Mouse (Mus musculus): Measurements from ENCODE around the gene Gnmt. TPM values are rescaled to one million over a fixed set of nuclear protein-coding genes. Genes with fewer than 3 reads are reported as not detected.
A peak's percentile ranks its signal among the peaks of the same experiment; 100 is the strongest.
"Not testable (repeated sequence)": the region's sequence is repeated elsewhere in the genome, so short reads cannot be mapped to it uniquely, and the experiment has no call there.

The Gnmt gene
- total RNA-seq (2018; cell fraction: chromatin; rRNA removed), result 1 to 10 TPM in 19 of 26 experiments, under 1 TPM in 3, not detected in 4; 0.73 to 4.6 (median 2.3) TPM
- total RNA-seq (2018; cell fraction: cytosol; rRNA removed), result under 1 TPM in 15 of 26 experiments, not detected in 11; 0.10 to 0.99 (median 0.24) TPM
- 1 to 10 TPM in 19 of 26 experiments, under 1 TPM in 4, not detected in 3; 0.46 to 5.5 (median 1.9) TPM for total RNA-seq (2018; cell fraction: nucleus; rRNA removed)
- polyA plus RNA-seq (2018), result 0.32 TPM in 1 of 3 replicates, not detected in the others

GRCm38 (mm10) chr17:46728904-46729318, at the start of gene Gnmt:
Gene Gnmt, minus strand, starts transcription at chr17:46729168.
- 0 out of 2 replicates have a peak, but pooled peaks cover 7% of the 10 kb centered on the region for H3K36me3 ChIP-seq (ENCODE audit: inconsistent target)
- no peaks in the 10 kb centered on the region for H3K79me2 ChIP-seq (ENCODE audit: inconsistent target)
- H3K4me3 ChIP-seq (ENCODE audit: inconsistent target), result no peak within 1 kb of the TSS
- H3K27ac ChIP-seq, result no peak within 1 kb of the TSS
- 56% methylated on average over 24 of the region's 24 CpGs for WGBS (ENCODE audit: missing documents)

- Histone ChIP-seq H3K79me2 (ENCODE audit: inconsistent target) (peaks cover 26% of the 10 kb centered on the region), H3K36me3 (ENCODE audit: inconsistent target) (peaks cover 53% of the 10 kb centered on the region), H3K27ac (no peak overlapping the region), H3K4me3 (ENCODE audit: inconsistent target) (no peak overlapping the region)
- 88% methylated on average over 3 of the region's 3 CpGs for WGBS (ENCODE audit: missing documents)
Measured at GRCm38 (mm10) chr17:46776087-46776486, 47.1 kb upstream of the Gnmt start.

- H3K4me3 ChIP-seq (ENCODE audit: inconsistent target), result no peak overlapping the region
- H3K36me3 ChIP-seq (ENCODE audit: inconsistent target), result peaks cover 46% of the 10 kb centered on the region
- H3K27ac ChIP-seq, result no peak overlapping the region
- WGBS (ENCODE audit: missing documents), result 98% methylated on average over 9 of the region's 9 CpGs
- H3K79me2 ChIP-seq (ENCODE audit: inconsistent target), result peaks cover 16% of the 10 kb centered on the region
Measured at GRCm38 (mm10) chr17:46775070-46775469, 46.1 kb upstream of the Gnmt start.

DNA sequence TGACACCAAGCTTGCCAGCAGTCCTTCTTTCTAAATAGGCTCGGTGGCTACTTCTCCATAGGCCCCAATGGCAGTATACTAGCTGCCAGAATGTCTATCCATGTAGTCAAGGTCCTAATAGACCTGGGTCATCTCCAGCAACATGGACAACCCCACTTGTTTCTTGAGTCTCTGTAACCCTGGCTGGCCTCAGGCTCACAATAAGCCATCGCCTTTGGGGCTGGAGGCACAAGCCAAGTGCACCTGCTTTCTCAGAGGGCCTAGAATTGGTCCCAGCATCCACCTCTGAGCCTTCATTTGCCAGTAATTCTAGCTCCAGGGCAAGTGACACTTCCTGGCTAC, 45.1 kb upstream of the Gnmt start:
- Histone ChIP-seq H3K36me3 (ENCODE audit: inconsistent target) (peaks cover 37% of the 10 kb centered on the region), H3K27ac (no peak overlapping the region), H3K79me2 (ENCODE audit: inconsistent target) (peaks cover 6% of the 10 kb centered on the region; the same call in 1 of the 2 replicates), H3K4me3 (ENCODE audit: inconsistent target) (no peak overlapping the region)
- 75% methylated on average over 2 of the region's 2 CpGs for WGBS (ENCODE audit: missing documents)

GRCm38 (mm10) chr17:46773278-46774130, 44.5 kb upstream of the Gnmt start:
- Histone ChIP-seq H3K36me3 (ENCODE audit: inconsistent target) (peaks cover 31% of the 10 kb centered on the region), H3K79me2 (ENCODE audit: inconsistent target) (peaks cover under 1% of the 10 kb centered on the region; the same call in 1 of the 2 replicates), H3K4me3 (ENCODE audit: inconsistent target) (peak overlapping the region; percentile 69), H3K27ac (peak overlapping the region; percentile 82)
- WGBS (ENCODE audit: missing documents), result 10% methylated on average over 18 of the region's 20 CpGs

GRCm38 (mm10) chr17:46772404-46773277, 43.7 kb upstream of the Gnmt start, which contains the start of gene 2310039H08Rik:
Gene 2310039H08Rik, plus strand, starts transcription at chr17:46772635.
- H3K4me3 ChIP-seq (ENCODE audit: inconsistent target), result peak within 1 kb of the TSS; percentile 69
- no peaks in the 10 kb centered on the region for H3K79me2 ChIP-seq (ENCODE audit: inconsistent target)
- H3K27ac ChIP-seq, result peak within 1 kb of the TSS; percentile 82
- under 1% methylated on average over 50 of the region's 50 CpGs for WGBS (ENCODE audit: missing documents)
- H3K36me3 ChIP-seq (ENCODE audit: inconsistent target), result peaks cover 23% of the 10 kb centered on the region

DNA sequence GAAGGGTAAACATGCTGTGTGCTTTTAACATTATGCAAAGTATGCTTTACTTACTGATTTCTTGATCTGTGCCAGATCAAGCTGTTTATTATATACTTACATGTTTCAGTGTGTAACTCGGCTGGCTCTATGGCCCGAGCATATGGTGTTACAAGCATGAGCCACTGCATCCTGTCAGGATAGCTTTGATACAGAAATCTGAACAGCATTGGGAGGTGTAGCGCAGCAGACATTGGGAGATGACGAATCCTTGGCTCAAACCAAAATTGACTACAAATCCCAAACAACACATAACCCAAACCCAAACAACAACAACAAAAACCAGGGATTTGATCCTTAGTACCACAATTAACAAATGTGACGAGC, 43.1 kb upstream of the Gnmt start:
- 0% methylated on average over 5 of the region's 5 CpGs for WGBS (ENCODE audit: missing documents)
- Histone ChIP-seq H3K79me2 (ENCODE audit: inconsistent target) (no peaks in the 10 kb centered on the region), H3K36me3 (ENCODE audit: inconsistent target) (peaks cover 19% of the 10 kb centered on the region), H3K4me3 (ENCODE audit: inconsistent target) (peak overlapping the region; percentile 69), H3K27ac (peak overlapping the region; percentile 82)

DNA sequence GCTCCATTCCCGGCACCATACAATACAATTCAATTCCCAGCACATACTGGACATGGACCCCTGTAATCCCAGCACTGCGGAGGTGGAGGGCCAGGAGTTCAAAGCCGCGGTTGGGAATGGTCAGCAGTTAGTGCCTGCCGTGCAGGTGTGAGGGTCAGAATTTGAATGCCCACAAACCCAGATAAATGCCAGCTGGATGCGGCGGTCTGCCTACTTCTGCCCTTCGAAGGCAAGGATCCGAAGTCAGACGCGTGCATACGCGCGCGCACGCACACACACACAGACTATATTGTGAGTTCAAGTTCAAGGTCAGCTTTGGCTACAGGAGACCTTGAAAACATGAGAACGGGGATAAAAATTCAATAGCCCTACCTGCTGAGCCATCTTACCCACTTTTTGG, 42.6 kb upstream of the Gnmt start:
- WGBS (ENCODE audit: missing documents), result 83% methylated on average over 17 of the region's 17 CpGs
- no peaks in the 10 kb centered on the region for H3K79me2 ChIP-seq (ENCODE audit: inconsistent target)
- H3K36me3 ChIP-seq (ENCODE audit: inconsistent target), result peaks cover 19% of the 10 kb centered on the region
- peak overlapping the region; percentile 69; the same call in 1 of the 2 replicates for H3K4me3 ChIP-seq (ENCODE audit: inconsistent target)
- H3K27ac ChIP-seq, result no peak overlapping the region; the same call in 1 of the 2 replicates

DNA sequence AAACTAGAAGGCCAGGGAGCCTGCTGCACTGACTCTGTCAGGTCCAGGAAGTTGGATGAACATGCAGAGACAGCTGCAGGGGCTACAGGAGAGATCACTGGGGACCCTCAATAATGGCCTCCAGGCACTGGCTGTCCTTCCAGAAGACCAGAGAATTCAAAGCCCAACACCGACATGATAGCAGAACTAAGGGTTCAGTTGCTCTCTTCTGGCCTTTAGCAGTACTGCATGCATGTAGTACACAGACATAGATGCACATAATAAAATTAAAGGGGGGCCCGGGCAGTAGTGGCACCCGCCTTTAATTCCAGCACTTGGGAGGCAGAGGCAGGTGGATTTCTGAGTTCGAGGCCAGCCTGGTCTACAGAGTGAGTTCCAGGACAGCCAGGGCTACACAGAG, 42.1 kb upstream of the Gnmt start:
- Histone ChIP-seq H3K27ac (no peak overlapping the region), H3K4me3 (ENCODE audit: inconsistent target) (no peak overlapping the region), H3K79me2 (ENCODE audit: inconsistent target) (no peaks in the 10 kb centered on the region), H3K36me3 (ENCODE audit: inconsistent target) (peaks cover 13% of the 10 kb centered on the region)
- WGBS (ENCODE audit: missing documents), result 97% methylated on average over 2 of the region's 4 CpGs

DNA sequence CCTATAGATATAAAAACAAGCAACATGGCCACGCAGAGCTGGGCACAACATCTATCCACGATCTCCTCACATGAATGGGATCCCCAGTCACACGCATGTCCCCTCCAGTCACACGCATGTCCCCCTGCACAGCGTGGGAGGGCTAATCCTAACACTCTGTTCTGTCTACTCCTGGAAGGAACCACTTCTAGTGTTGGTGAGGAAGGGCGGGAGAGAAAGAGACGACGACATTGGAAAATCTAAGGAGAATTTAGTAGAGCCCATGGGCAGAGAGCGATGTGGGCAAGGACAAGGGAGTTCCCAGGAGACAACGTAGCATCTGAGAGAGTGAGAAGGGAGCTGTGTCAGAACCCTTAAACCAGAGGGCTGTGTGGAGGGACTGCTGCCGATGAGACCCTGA, 41.6 kb upstream of the Gnmt start:
- H3K79me2 ChIP-seq (ENCODE audit: inconsistent target), result no peaks in the 10 kb centered on the region
- 95% methylated on average over 11 of the region's 11 CpGs for WGBS (ENCODE audit: missing documents)
- H3K4me3 ChIP-seq (ENCODE audit: inconsistent target), result no peak overlapping the region
- no peak overlapping the region for H3K27ac ChIP-seq
- H3K36me3 ChIP-seq (ENCODE audit: inconsistent target), result peaks cover 9% of the 10 kb centered on the region

DNA sequence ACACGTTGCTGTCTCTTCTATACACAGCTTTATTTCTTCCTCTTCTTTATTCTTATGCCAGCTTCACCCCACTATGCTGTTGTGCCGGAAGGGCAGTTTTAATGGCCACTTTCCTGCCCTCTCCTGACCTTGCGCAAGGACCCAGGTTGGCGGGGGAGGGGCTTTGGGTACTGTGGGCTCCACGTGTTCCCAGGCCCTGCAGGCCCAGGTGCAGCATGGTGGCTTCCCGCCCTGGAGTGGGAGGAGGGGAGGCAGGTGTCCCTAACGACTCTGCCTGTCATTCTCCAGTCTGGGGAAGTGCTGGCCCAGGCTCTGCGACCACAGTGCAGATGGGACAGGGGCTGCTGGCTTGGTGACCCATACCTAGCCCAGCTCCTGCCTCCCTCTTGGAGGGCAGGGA, 38.9 kb upstream of the Gnmt start:
- Histone ChIP-seq H3K27ac (no peak overlapping the region), H3K79me2 (ENCODE audit: inconsistent target) (no peaks in the 10 kb centered on the region), H3K4me3 (ENCODE audit: inconsistent target) (no peak overlapping the region), H3K36me3 (ENCODE audit: inconsistent target) (no peaks in the 10 kb centered on the region)
- 30% methylated on average over 8 of the region's 8 CpGs for WGBS (ENCODE audit: missing documents)

DNA sequence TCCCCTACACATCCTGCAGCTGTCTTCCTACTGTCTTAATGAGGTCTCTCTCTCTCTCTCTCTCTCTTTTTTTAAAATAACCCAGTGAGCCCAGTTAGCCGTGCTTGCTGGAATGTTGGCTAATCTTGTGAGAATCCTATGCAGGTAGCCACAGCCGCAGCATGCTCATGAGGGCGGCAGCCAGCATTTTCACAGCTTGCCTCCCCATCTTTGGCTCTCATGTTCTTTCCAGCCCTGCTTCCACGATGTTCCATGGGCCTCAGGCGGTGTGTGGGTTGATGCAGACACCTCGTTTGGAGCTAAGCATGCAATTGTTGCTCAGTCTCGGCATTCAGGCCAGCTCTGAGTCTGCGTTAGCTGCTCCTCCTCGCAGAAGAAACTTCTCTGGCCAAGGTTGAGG, 35.9 kb upstream of the Gnmt start:
- 87% methylated on average over 4 of the region's 9 CpGs for WGBS (ENCODE audit: missing documents)
- not testable (repeated sequence) for H3K27ac ChIP-seq; H3K79me2 ChIP-seq (ENCODE audit: inconsistent target); H3K36me3 ChIP-seq (ENCODE audit: inconsistent target); H3K4me3 ChIP-seq (ENCODE audit: inconsistent target)

- 80% methylated on average over 2 of the region's 2 CpGs for WGBS (ENCODE audit: missing documents)
- H3K79me2 ChIP-seq (ENCODE audit: inconsistent target), result no peaks in the 10 kb centered on the region
- H3K27ac ChIP-seq, result no peak within 1 kb of the TSS
- H3K36me3 ChIP-seq (ENCODE audit: inconsistent target), result no peaks in the 10 kb centered on the region
- H3K4me3 ChIP-seq (ENCODE audit: inconsistent target), result no peak within 1 kb of the TSS
Measured at GRCm38 (mm10) chr17:46763544-46763943, 34.6 kb upstream of the Gnmt start, which contains the start of gene Ptcra. Gene Ptcra, minus strand, starts transcription at chr17:46763712.

DNA sequence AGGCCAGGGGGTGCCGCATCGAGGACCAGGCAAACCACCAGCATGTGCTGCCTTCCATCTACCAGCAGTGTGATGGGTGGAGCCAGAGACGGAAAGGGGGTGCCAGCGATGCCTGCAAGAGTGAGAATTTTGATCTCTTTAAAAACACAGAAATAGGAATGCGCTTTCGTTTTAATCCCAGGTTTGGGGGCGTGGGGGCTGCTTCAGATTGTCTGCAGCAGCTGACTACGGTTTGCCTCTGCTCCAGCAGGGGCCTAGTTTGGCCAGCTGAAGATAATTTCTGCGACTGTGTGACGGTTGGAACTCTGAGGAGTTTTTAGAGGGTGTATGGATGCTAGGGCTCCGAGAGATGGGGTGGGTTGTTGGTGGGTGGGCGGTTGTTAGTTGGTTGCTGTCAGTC, 29.8 kb upstream of the Gnmt start:
- H3K36me3 ChIP-seq (ENCODE audit: inconsistent target), result no peaks in the 10 kb centered on the region
- H3K4me3 ChIP-seq (ENCODE audit: inconsistent target), result no peak overlapping the region
- no peak overlapping the region for H3K27ac ChIP-seq
- WGBS (ENCODE audit: missing documents), result 92% methylated on average over 12 of the region's 12 CpGs
- no peaks in the 10 kb centered on the region for H3K79me2 ChIP-seq (ENCODE audit: inconsistent target)

All from macrophage (primary cell).